Mouse (Mus musculus): ENCODE data around the gene Ube2g1.
"Not testable (repeated sequence)": the region's sequence is repeated elsewhere in the genome, so short reads cannot be mapped to it uniquely, and the experiment has no call there.

Gene Ube2g1

GRCm38 (mm10) chr11:72695025-72695424 is 87.9 kb downstream of the Ube2g1 start:
- DNase-seq = no peak

- no peak for DNase-seq
Measured at GRCm38 (mm10) chr11:72696368-72696971, 89.4 kb downstream of the Ube2g1 start.

- DNase-seq = no peak
Measured at GRCm38 (mm10) chr11:72697323-72697722, 90.2 kb downstream of the Ube2g1 start.

- DNase-seq = not testable (repeated sequence)
Measured at GRCm38 (mm10) chr11:72705111-72705510, 98.0 kb downstream of the Ube2g1 start.

GRCm38 (mm10) chr11:72712721-72713120 is 105.6 kb downstream of the Ube2g1 start:
- no peak for DNase-seq

GRCm38 (mm10) chr11:72718161-72718560 is 111.1 kb downstream of the Ube2g1 start:
- DNase-seq = no peak

GRCm38 (mm10) chr11:72723165-72723564 is 116.1 kb downstream of the Ube2g1 start:
- DNase-seq = no peak

GRCm38 (mm10) chr11:72723871-72724270 is 116.8 kb downstream of the Ube2g1 start:
- DNase-seq = no peak

GRCm38 (mm10) chr11:72726023-72726422 is 118.9 kb downstream of the Ube2g1 start:
- no peak for DNase-seq

GRCm38 (mm10) chr11:72733736-72734135 is 126.7 kb downstream of the Ube2g1 start:
- DNase-seq = no peak

GRCm38 (mm10) chr11:72734840-72735518 is 127.9 kb downstream of the Ube2g1 start:
- peak in 1 of 2 experiments; percentile 2 for DNase-seq

GRCm38 (mm10) chr11:72735519-72735860 is 128.4 kb downstream of the Ube2g1 start:
- no peak for DNase-seq

Data from lung, adult 18-20 months (tissue).